Mouse (Mus musculus) forebrain, embryonic 15.5 days (tissue): ENCODE measurements around the gene Ptprk. TPM values are rescaled to one million over a fixed set of nuclear protein-coding genes. Genes with fewer than 3 reads are reported as not detected.
A peak's percentile ranks its signal among the peaks of the same experiment; 100 is the strongest.

ENCODE experiments used
- ATAC-seq: fragments of 200-750 bp; cut with Nextera tagmentation; replicated peaks from 2 replicates; pipeline ENCODE4 v1.8.0; 2017; ENCODE audit warnings: mild to moderate bottlenecking, moderate TSS enrichment, moderate library complexity
- H3K27ac ChIP-seq: fragments of 300-500 bp; sonication (generic); replicated peaks from 2 replicates; pipeline ENCODE4 v1.5.1; 2015; ENCODE audit warnings: mild to moderate bottlenecking, inconsistent platforms
- H3K27me3 ChIP-seq: fragments of 300-500 bp; sonication (generic); 2 replicates; pipeline ENCODE4 v1.6.1; 2015; ENCODE audit warnings: inconsistent platforms
- H3K36me3 ChIP-seq: fragments of 300-500 bp; sonication (generic); 2 replicates; pipeline ENCODE4 v1.6.1; 2015; ENCODE audit warnings: mild to moderate bottlenecking, inconsistent platforms
- H3K4me1 ChIP-seq: fragments of 300-500 bp; sonication (generic); 2 replicates; pipeline ENCODE4 v1.6.1; 2015; ENCODE audit warnings: inconsistent platforms
- H3K4me2 ChIP-seq: fragments of 300-500 bp; sonication (generic); replicated peaks from 2 replicates; pipeline ENCODE4 v1.6.1; 2015; ENCODE audit warnings: mild to moderate bottlenecking, inconsistent platforms
- H3K4me3 ChIP-seq: fragments of 300-500 bp; sonication (generic); 2 replicates; pipeline ENCODE4 v1.5.1; 2015; ENCODE audit warnings: mild to moderate bottlenecking, inconsistent platforms
- H3K9ac ChIP-seq: fragments of 300-500 bp; sonication (generic); replicated peaks from 2 replicates; pipeline ENCODE4 v1.6.1; 2015; ENCODE audit warnings: mild to moderate bottlenecking, inconsistent platforms
- H3K9me3 ChIP-seq: fragments of 300-500 bp; sonication (generic); 2 replicates; pipeline ENCODE4 v1.6.1; 2016; ENCODE audit warnings: inconsistent platforms
- WGBS: fragments of 180-500 bp; shearing (Covaris S2); methylation state at CpG from one replicate; pipeline ENCODE4 v1.1.7; 2015; ENCODE audit warnings: mixed read lengths; 5-methylcytosine and 5-hydroxymethylcytosine counted together
- polyA plus RNA-seq: library from polyadenylated mRNA; unstranded; fragments of >200 nt; fragmentation: Nextera tagmentation; extraction: Ambion mirVana; gene quantifications from 2 replicates; pipeline ENCODE4 v1.2.1, GENCODE M21; 2015

Ptprk gene
- polyA plus RNA-seq, 1 experiment from 2014 or later: 37.4 TPM

DNA sequence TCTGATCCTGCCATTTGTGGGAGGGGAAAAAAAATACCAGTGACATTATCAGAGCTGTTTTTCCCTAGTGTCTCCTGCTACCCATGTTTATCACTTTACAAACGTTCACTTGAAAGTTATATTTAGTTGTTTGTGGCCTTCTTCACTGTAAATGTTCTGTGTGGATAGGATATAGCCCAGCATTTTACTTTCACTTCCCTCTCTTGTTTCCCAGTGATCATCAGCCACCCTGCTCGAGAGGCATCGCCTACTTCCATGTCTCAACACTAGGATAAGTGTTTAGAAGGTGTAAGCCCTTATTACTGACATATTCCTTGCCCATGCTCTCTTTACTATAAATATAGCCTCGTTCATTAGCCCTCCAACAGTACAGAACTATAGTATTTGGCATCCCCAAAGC, 466.0 kb downstream of the Ptprk start:
- no peak overlapping the region for H3K27ac ChIP-seq
- H3K4me2 ChIP-seq: no peak overlapping the region
- H3K27me3 ChIP-seq: no peaks in the 10 kb centered on the region
- H3K36me3 ChIP-seq: no peaks in the 10 kb centered on the region
- no peak overlapping the region for H3K4me3 ChIP-seq
- H3K9ac ChIP-seq: no peak overlapping the region
- no peaks in the 10 kb centered on the region for H3K4me1 ChIP-seq
- WGBS: 80% methylated on average over 4 of the region's 4 CpGs
- H3K9me3 ChIP-seq: no peaks in the 10 kb centered on the region
- no peak for ATAC-seq

DNA sequence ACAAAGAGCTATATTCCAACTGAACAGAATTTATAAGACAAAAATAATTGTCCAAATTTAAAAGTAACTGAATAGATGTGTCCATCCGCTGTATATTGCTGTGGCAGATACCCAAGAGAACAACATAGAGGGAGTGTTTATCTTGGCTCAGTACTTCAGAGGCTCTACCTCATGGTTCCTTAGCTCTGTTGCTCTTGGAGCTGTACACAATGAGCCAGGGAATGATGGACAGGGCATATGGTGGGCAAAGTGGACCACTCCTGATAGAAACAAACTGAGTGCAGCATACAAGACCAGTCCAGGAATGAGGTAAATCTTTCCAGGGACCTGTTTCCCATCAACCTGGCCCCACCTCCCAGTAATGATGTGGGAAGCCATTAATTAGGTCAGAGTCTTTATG, 468.1 kb downstream of the Ptprk start:
- H3K4me2 ChIP-seq: no peak overlapping the region
- no peaks in the 10 kb centered on the region for H3K27me3 ChIP-seq
- ATAC-seq: no peak
- H3K36me3 ChIP-seq: no peaks in the 10 kb centered on the region
- H3K9ac ChIP-seq: no peak overlapping the region
- H3K27ac ChIP-seq: no peak overlapping the region
- H3K4me1 ChIP-seq: no peaks in the 10 kb centered on the region
- 90% methylated on average over 1 of the region's 1 CpGs for WGBS
- H3K9me3 ChIP-seq: no peaks in the 10 kb centered on the region
- H3K4me3 ChIP-seq: no peak overlapping the region

GRCm38 (mm10) chr10:28550549-28550948, 475.9 kb downstream of the Ptprk start:
- H3K4me3 ChIP-seq: no peak overlapping the region
- no peaks in the 10 kb centered on the region for H3K4me1 ChIP-seq
- no peaks in the 10 kb centered on the region for H3K9me3 ChIP-seq
- ATAC-seq: no peak
- 20% methylated on average over 4 of the region's 4 CpGs for WGBS
- H3K27me3 ChIP-seq: no peaks in the 10 kb centered on the region
- H3K36me3 ChIP-seq: no peaks in the 10 kb centered on the region
- no peak overlapping the region for H3K9ac ChIP-seq
- H3K4me2 ChIP-seq: no peak overlapping the region
- H3K27ac ChIP-seq: no peak overlapping the region

DNA sequence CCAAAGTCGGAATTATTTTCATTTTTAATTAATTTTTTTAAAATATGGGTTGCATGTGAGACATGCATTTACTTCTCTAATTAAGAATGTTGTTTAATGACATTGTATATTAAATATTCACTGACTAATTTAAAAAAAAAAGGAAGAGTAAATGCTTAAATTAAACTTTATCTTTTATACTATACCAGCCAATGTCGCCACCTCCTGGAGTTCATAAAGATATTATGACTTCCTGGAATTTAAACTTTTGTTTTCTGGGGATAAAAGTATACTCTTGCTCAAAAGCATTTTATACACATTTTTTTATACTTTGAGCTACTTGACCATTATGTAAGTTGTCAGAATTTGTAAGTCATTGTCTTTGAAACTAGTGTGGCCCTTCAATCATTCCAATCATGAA, 477.4 kb downstream of the Ptprk start:
- Histone ChIP-seq H3K27me3 (no peaks in the 10 kb centered on the region), H3K27ac (no peak overlapping the region), H3K36me3 (no peaks in the 10 kb centered on the region), H3K4me1 (no peaks in the 10 kb centered on the region), H3K9me3 (no peaks in the 10 kb centered on the region), H3K4me3 (no peak overlapping the region), H3K4me2 (no peak overlapping the region), H3K9ac (no peak overlapping the region)
- ATAC-seq: no peak
- WGBS: 96% methylated on average over 2 of the region's 2 CpGs

- Histone ChIP-seq H3K36me3 (no peaks in the 10 kb centered on the region), H3K4me3 (no peak overlapping the region), H3K4me1 (no peaks in the 10 kb centered on the region), H3K27ac (no peak overlapping the region), H3K4me2 (no peak overlapping the region), H3K27me3 (no peaks in the 10 kb centered on the region), H3K9ac (no peak overlapping the region), H3K9me3 (no peaks in the 10 kb centered on the region)
- ATAC-seq: no peak
- 81% methylated on average over 3 of the region's 3 CpGs for WGBS
These were observed 489.6 kb downstream of the Ptprk start for GRCm38 (mm10) chr10:28564110-28564674.

- Histone ChIP-seq H3K9me3 (no peaks in the 10 kb centered on the region), H3K36me3 (no peaks in the 10 kb centered on the region), H3K4me2 (no peak overlapping the region), H3K4me1 (no peaks in the 10 kb centered on the region), H3K9ac (no peak overlapping the region), H3K4me3 (no peak overlapping the region), H3K27me3 (no peaks in the 10 kb centered on the region), H3K27ac (no peak overlapping the region)
- 93% methylated on average over 4 of the region's 4 CpGs for WGBS
- no peak for ATAC-seq
These were observed 491.8 kb downstream of the Ptprk start for GRCm38 (mm10) chr10:28566378-28566777.

GRCm38 (mm10) chr10:28566828-28567227, 492.2 kb downstream of the Ptprk start:
- Histone ChIP-seq H3K27ac (no peak overlapping the region), H3K36me3 (no peaks in the 10 kb centered on the region), H3K4me2 (no peak overlapping the region), H3K27me3 (no peaks in the 10 kb centered on the region), H3K9ac (no peak overlapping the region), H3K9me3 (no peaks in the 10 kb centered on the region), H3K4me1 (no peaks in the 10 kb centered on the region), H3K4me3 (no peak overlapping the region)
- no peak for ATAC-seq
- 94% methylated on average over 2 of the region's 2 CpGs for WGBS

- ATAC-seq: no peak
- Histone ChIP-seq H3K9me3 (no peaks in the 10 kb centered on the region), H3K27me3 (no peaks in the 10 kb centered on the region), H3K27ac (no peak overlapping the region), H3K4me2 (no peak overlapping the region), H3K4me1 (no peaks in the 10 kb centered on the region), H3K9ac (no peak overlapping the region), H3K4me3 (no peak overlapping the region), H3K36me3 (no peaks in the 10 kb centered on the region)
- 96% methylated on average over 3 of the region's 3 CpGs for WGBS
These were observed 492.8 kb downstream of the Ptprk start for GRCm38 (mm10) chr10:28567441-28567840.

- Histone ChIP-seq H3K4me1 (no peaks in the 10 kb centered on the region), H3K36me3 (no peaks in the 10 kb centered on the region), H3K9me3 (no peaks in the 10 kb centered on the region), H3K27ac (no peak overlapping the region), H3K4me2 (no peak overlapping the region), H3K4me3 (no peak overlapping the region), H3K27me3 (no peaks in the 10 kb centered on the region), H3K9ac (no peak overlapping the region)
- 92% methylated on average over 5 of the region's 5 CpGs for WGBS
- ATAC-seq: no peak
These were observed 493.4 kb downstream of the Ptprk start for GRCm38 (mm10) chr10:28568047-28568446.

- Histone ChIP-seq H3K4me1 (no peaks in the 10 kb centered on the region), H3K9ac (no peak overlapping the region), H3K9me3 (no peaks in the 10 kb centered on the region), H3K36me3 (no peaks in the 10 kb centered on the region), H3K27ac (no peak overlapping the region), H3K4me2 (no peak overlapping the region), H3K4me3 (no peak overlapping the region), H3K27me3 (no peaks in the 10 kb centered on the region)
- 87% methylated on average over 5 of the region's 5 CpGs for WGBS
- ATAC-seq: no peak
These were observed 505.0 kb downstream of the Ptprk start for GRCm38 (mm10) chr10:28579596-28579995.

DNA sequence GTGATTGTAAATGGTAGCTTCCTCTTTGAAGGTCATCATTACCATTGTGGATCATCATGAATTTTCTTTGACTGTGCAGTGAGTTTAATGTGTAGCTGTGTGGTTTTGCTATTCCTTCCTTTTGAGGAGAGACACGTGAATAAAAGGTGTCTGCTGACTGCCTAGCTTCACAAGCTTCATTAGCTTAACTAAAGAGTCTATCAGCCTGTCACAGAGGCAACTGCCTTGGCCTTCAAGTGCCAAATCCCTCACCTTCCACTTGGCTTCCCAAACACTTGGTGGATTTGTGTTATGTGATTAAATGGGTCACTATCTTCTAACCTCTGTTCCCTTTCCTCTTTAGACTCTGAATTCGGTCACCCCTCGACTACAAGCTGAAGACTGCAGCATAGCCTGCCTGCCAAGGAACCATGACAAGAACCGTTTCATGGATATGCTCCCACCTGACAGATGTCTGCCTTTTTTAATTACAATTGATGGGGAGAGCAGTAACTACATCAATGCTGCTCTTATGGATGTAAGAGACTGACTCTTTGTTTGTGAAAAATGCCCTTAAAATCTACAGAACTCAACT, 512.0 kb downstream of the Ptprk start:
- Histone ChIP-seq H3K9ac (no peak overlapping the region), H3K9me3 (no peaks in the 10 kb centered on the region), H3K4me1 (0 out of 2 replicates have a peak, but pooled peaks cover 2% of the 10 kb centered on the region), H3K27me3 (no peaks in the 10 kb centered on the region), H3K4me2 (no peak overlapping the region), H3K36me3 (no peaks in the 10 kb centered on the region), H3K4me3 (no peak overlapping the region), H3K27ac (peak overlapping the region; percentile 60)
- peak; percentile 86 for ATAC-seq
- whole genome bisulfite sequencing: 27% methylated on average over 4 of the region's 4 CpGs

- Histone ChIP-seq H3K4me1 (0 out of 2 replicates have a peak, but pooled peaks cover 2% of the 10 kb centered on the region), H3K27ac (no peak overlapping the region), H3K36me3 (no peaks in the 10 kb centered on the region), H3K9ac (no peak overlapping the region), H3K9me3 (no peaks in the 10 kb centered on the region), H3K27me3 (no peaks in the 10 kb centered on the region), H3K4me2 (no peak overlapping the region), H3K4me3 (no peak overlapping the region)
- no peak for ATAC-seq
- 96% methylated on average over 4 of the region's 4 CpGs for WGBS
These were observed 513.8 kb downstream of the Ptprk start for GRCm38 (mm10) chr10:28588401-28588800.

GRCm38 (mm10) chr10:28590822-28591221, 516.2 kb downstream of the Ptprk start:
- 94% methylated on average over 3 of the region's 3 CpGs for WGBS
- Histone ChIP-seq H3K4me2 (no peak overlapping the region), H3K4me1 (0 out of 2 replicates have a peak, but pooled peaks cover 2% of the 10 kb centered on the region), H3K27ac (no peak overlapping the region), H3K36me3 (no peaks in the 10 kb centered on the region), H3K27me3 (no peaks in the 10 kb centered on the region), H3K4me3 (no peak overlapping the region), H3K9me3 (no peaks in the 10 kb centered on the region), H3K9ac (no peak overlapping the region)
- ATAC-seq: no peak
